Mouse (Mus musculus) liver, adult 2 months (tissue): Measurements from ENCODE around the gene Anks1b.

Source experiments
- CTCF ChIP-seq: fragments of 200-500 bp; IDR thresholded peaks from 2 replicates; pipeline ENCODE4 v1.5.1; 2011; ENCODE audit warnings: low read depth, low read length, control low read depth
- POLR2A ChIP-seq: fragments of 200-500 bp; IDR thresholded peaks from 2 replicates; pipeline ENCODE4 v1.6.1; 2011; ENCODE audit warnings: low read length, control low read depth; ENCODE audit not compliant: insufficient read depth; ENCODE audit errors: extremely low read depth

GRCm38 (mm10) chr10:90464906-90465305 is 591.6 kb downstream of the Anks1b start:
- no peak for TF ChIP-seq CTCF
- no peak for TF ChIP-seq POLR2A
